Mouse (Mus musculus): Measurements from ENCODE around the gene Agbl2.

GRCm38 (mm10) chr2:90879419-90879818, 96.9 kb downstream of the Agbl2 start:
- TF ChIP-seq MAFK (IDR thresholded peaks at IDR 0.05; ENCODE audit: insufficient read depth, low read depth, low read length): no peak
- TF ChIP-seq HCFC1 (IDR thresholded peaks at IDR 0.05; ENCODE audit: borderline replicate concordance, insufficient read depth, low read length): no peak

Measured in ES-E14 (cell line).